Mouse (Mus musculus): ENCODE measurements around the gene Etv3. TPM values are rescaled to one million over a fixed set of nuclear protein-coding genes. Genes with fewer than 3 reads are reported as not detected.
"Not testable (repeated sequence)": the region's sequence is repeated elsewhere in the genome, so short reads cannot be mapped to it uniquely, and the experiment has no call there.

Gene Etv3
- polyA plus RNA-seq, 1 experiment from 2014 or later = 16.9 TPM

- Histone ChIP-seq H3K4me1 (replicated peaks; ENCODE audit: control insufficient read depth, insufficient read depth, low read length) (no peaks in the 10 kb centered on the region), H3K9me3 (ENCODE audit: control insufficient read depth, low read length) (no peaks in the 10 kb centered on the region), H3K4me3 (ENCODE audit: low read length) (no peak overlapping the region), H3K36me3 (ENCODE audit: control insufficient read depth, insufficient read depth, low read length) (no peaks in the 10 kb centered on the region), H3K9ac (ENCODE audit: low read length) (no peak overlapping the region), H3K27me3 (ENCODE audit: control insufficient read depth, insufficient read depth, low read depth, low read length) (peaks cover 8% of the 10 kb centered on the region), H3K4me2 (ENCODE audit: low read depth, low read length) (no peak overlapping the region), H3K27ac (ENCODE audit: low read length) (no peak overlapping the region)
- 77% methylated on average over 10 of the region's 10 CpGs for WGBS
- ATAC-seq (ENCODE audit: low read depth) = no peak
Measured at GRCm38 (mm10) chr3:87546291-87546721, 21.1 kb downstream of the Etv3 start.

- Histone ChIP-seq H3K9ac (ENCODE audit: low read length) (no peak overlapping the region), H3K9me3 (ENCODE audit: control insufficient read depth, low read length) (no peaks in the 10 kb centered on the region), H3K4me2 (ENCODE audit: low read depth, low read length) (no peak overlapping the region), H3K36me3 (ENCODE audit: control insufficient read depth, insufficient read depth, low read length) (no peaks in the 10 kb centered on the region), H3K27ac (ENCODE audit: low read length) (no peak overlapping the region), H3K4me1 (replicated peaks; ENCODE audit: control insufficient read depth, insufficient read depth, low read length) (no peaks in the 10 kb centered on the region), H3K27me3 (ENCODE audit: control insufficient read depth, insufficient read depth, low read depth, low read length) (peaks cover 8% of the 10 kb centered on the region), H3K4me3 (ENCODE audit: low read length) (no peak overlapping the region)
- no peak for ATAC-seq (ENCODE audit: low read depth)
- WGBS = 26% methylated on average over 14 of the region's 14 CpGs
Measured at GRCm38 (mm10) chr3:87549908-87550307, 24.7 kb downstream of the Etv3 start.

- no peak overlapping the region for H3K4me2 ChIP-seq (ENCODE audit: low read depth, low read length)
- 87% methylated on average over 4 of the region's 4 CpGs for WGBS
- H3K27me3 ChIP-seq (ENCODE audit: control insufficient read depth, insufficient read depth, low read depth, low read length) = peaks cover 8% of the 10 kb centered on the region
- H3K4me1 ChIP-seq (replicated peaks; ENCODE audit: control insufficient read depth, insufficient read depth, low read length) = no peaks in the 10 kb centered on the region
- no peak for ATAC-seq (ENCODE audit: low read depth)
- H3K9me3 ChIP-seq (ENCODE audit: control insufficient read depth, low read length) = no peaks in the 10 kb centered on the region
- H3K27ac ChIP-seq (ENCODE audit: low read length) = no peak overlapping the region
- no peak overlapping the region for H3K4me3 ChIP-seq (ENCODE audit: low read length)
- no peak overlapping the region for H3K9ac ChIP-seq (ENCODE audit: low read length)
- H3K36me3 ChIP-seq (ENCODE audit: control insufficient read depth, insufficient read depth, low read length) = no peaks in the 10 kb centered on the region
Measured at GRCm38 (mm10) chr3:87552327-87552726, 27.1 kb downstream of the Etv3 start.

GRCm38 (mm10) chr3:87553196-87553935, 28.2 kb downstream of the Etv3 start:
- 52% methylated on average over 11 of the region's 11 CpGs for WGBS
- Histone ChIP-seq H3K27me3 (ENCODE audit: control insufficient read depth, insufficient read depth, low read depth, low read length) (peaks cover 8% of the 10 kb centered on the region), H3K27ac (ENCODE audit: low read length) (no peak overlapping the region), H3K4me2 (ENCODE audit: low read depth, low read length) (no peak overlapping the region), H3K4me1 (replicated peaks; ENCODE audit: control insufficient read depth, insufficient read depth, low read length) (no peaks in the 10 kb centered on the region), H3K36me3 (ENCODE audit: control insufficient read depth, insufficient read depth, low read length) (no peaks in the 10 kb centered on the region), H3K4me3 (ENCODE audit: low read length) (no peak overlapping the region), H3K9ac (ENCODE audit: low read length) (no peak overlapping the region), H3K9me3 (ENCODE audit: control insufficient read depth, low read length) (no peaks in the 10 kb centered on the region)
- no peak for ATAC-seq (ENCODE audit: low read depth)

GRCm38 (mm10) chr3:87554859-87555258, 29.7 kb downstream of the Etv3 start:
- not testable (repeated sequence) for H3K27me3 ChIP-seq (ENCODE audit: control insufficient read depth, insufficient read depth, low read depth, low read length); H3K4me2 ChIP-seq (ENCODE audit: low read depth, low read length); H3K36me3 ChIP-seq (ENCODE audit: control insufficient read depth, insufficient read depth, low read length); H3K9ac ChIP-seq (ENCODE audit: low read length); H3K4me1 ChIP-seq (replicated peaks; ENCODE audit: control insufficient read depth, insufficient read depth, low read length); ATAC-seq (ENCODE audit: low read depth); H3K27ac ChIP-seq (ENCODE audit: low read length); H3K9me3 ChIP-seq (ENCODE audit: control insufficient read depth, low read length); H3K4me3 ChIP-seq (ENCODE audit: low read length)
- 57% methylated on average over 8 of the region's 13 CpGs for WGBS

GRCm38 (mm10) chr3:87556109-87556531, 30.9 kb downstream of the Etv3 start:
- H3K27ac ChIP-seq (ENCODE audit: low read length) = no peak overlapping the region
- WGBS = 63% methylated on average over 3 of the region's 3 CpGs
- ATAC-seq (ENCODE audit: low read depth) = no peak

GRCm38 (mm10) chr3:87556668-87557278, 31.6 kb downstream of the Etv3 start:
- H3K9me3 ChIP-seq (ENCODE audit: control insufficient read depth, low read length) = no peaks in the 10 kb centered on the region
- H3K27ac ChIP-seq (ENCODE audit: low read length) = no peak overlapping the region
- no peak overlapping the region for H3K4me3 ChIP-seq (ENCODE audit: low read length)
- H3K36me3 ChIP-seq (ENCODE audit: control insufficient read depth, insufficient read depth, low read length) = no peaks in the 10 kb centered on the region
- no peaks in the 10 kb centered on the region for H3K4me1 ChIP-seq (replicated peaks; ENCODE audit: control insufficient read depth, insufficient read depth, low read length)
- no peak for ATAC-seq (ENCODE audit: low read depth)
- H3K4me2 ChIP-seq (ENCODE audit: low read depth, low read length) = no peak overlapping the region
- 55% methylated on average over 12 of the region's 12 CpGs for WGBS
- no peaks in the 10 kb centered on the region for H3K27me3 ChIP-seq (ENCODE audit: control insufficient read depth, insufficient read depth, low read depth, low read length)
- H3K9ac ChIP-seq (ENCODE audit: low read length) = no peak overlapping the region

More at GRCm38 (mm10) chr3:87556109-87556531, 30.9 kb downstream of the Etv3 start:
- Histone ChIP-seq H3K9me3 (ENCODE audit: control insufficient read depth, low read length) (no peaks in the 10 kb centered on the region), H3K9ac (ENCODE audit: low read length) (no peak overlapping the region), H3K4me2 (ENCODE audit: low read depth, low read length) (no peak overlapping the region), H3K4me3 (ENCODE audit: low read length) (no peak overlapping the region), H3K36me3 (ENCODE audit: control insufficient read depth, insufficient read depth, low read length) (no peaks in the 10 kb centered on the region), H3K27me3 (ENCODE audit: control insufficient read depth, insufficient read depth, low read depth, low read length) (peaks cover under 1% of the 10 kb centered on the region; the same call in 1 of the 2 replicates), H3K4me1 (replicated peaks; ENCODE audit: control insufficient read depth, insufficient read depth, low read length) (no peaks in the 10 kb centered on the region)

GRCm38 (mm10) chr3:87560156-87560555, 34.9 kb downstream of the Etv3 start:
- Histone ChIP-seq H3K4me3 (ENCODE audit: low read length) (no peak overlapping the region), H3K27me3 (ENCODE audit: control insufficient read depth, insufficient read depth, low read depth, low read length) (no peaks in the 10 kb centered on the region), H3K9me3 (ENCODE audit: control insufficient read depth, low read length) (no peaks in the 10 kb centered on the region), H3K9ac (ENCODE audit: low read length) (no peak overlapping the region), H3K36me3 (ENCODE audit: control insufficient read depth, insufficient read depth, low read length) (no peaks in the 10 kb centered on the region), H3K4me2 (ENCODE audit: low read depth, low read length) (no peak overlapping the region), H3K27ac (ENCODE audit: low read length) (no peak overlapping the region), H3K4me1 (replicated peaks; ENCODE audit: control insufficient read depth, insufficient read depth, low read length) (no peaks in the 10 kb centered on the region)
- 44% methylated on average over 3 of the region's 3 CpGs for WGBS
- no peak for ATAC-seq (ENCODE audit: low read depth)

- Histone ChIP-seq H3K9me3 (ENCODE audit: control insufficient read depth, low read length) (no peaks in the 10 kb centered on the region), H3K27ac (ENCODE audit: low read length) (no peak overlapping the region), H3K27me3 (ENCODE audit: control insufficient read depth, insufficient read depth, low read depth, low read length) (no peaks in the 10 kb centered on the region), H3K4me3 (ENCODE audit: low read length) (no peak overlapping the region), H3K4me1 (replicated peaks; ENCODE audit: control insufficient read depth, insufficient read depth, low read length) (peaks cover 6% of the 10 kb centered on the region), H3K9ac (ENCODE audit: low read length) (no peak overlapping the region), H3K36me3 (ENCODE audit: control insufficient read depth, insufficient read depth, low read length) (no peaks in the 10 kb centered on the region), H3K4me2 (ENCODE audit: low read depth, low read length) (no peak overlapping the region)
- ATAC-seq (ENCODE audit: low read depth) = no peak
- WGBS = 59% methylated on average over 8 of the region's 8 CpGs
Measured at GRCm38 (mm10) chr3:87561434-87561833, 36.2 kb downstream of the Etv3 start.

Data from lung, embryonic 16.5 days (tissue).